Mouse (Mus musculus): ENCODE measurements around the gene Nup210.

GRCm38 (mm10) chr6:91145056-91145455 is 28.4 kb upstream of the Nup210 start:
- TF ChIP-seq CTCF (IDR thresholded peaks at IDR 0.05 in 2 of 3, conservative IDR thresholded peaks at IDR 0.05 in 1 of 3; ENCODE audit: control insufficient read depth in 1 of 3, insufficient read depth in 1 of 3, low read depth in 2 of 3, low read length in 3 of 3, poor library complexity in 1 of 3, severe bottlenecking in 1 of 3) = 0 out of 6 replicates have a peak, but pooled peaks of 1 of the 3 experiments have one; percentile 1
- TF ChIP-seq E2F4 (IDR thresholded peaks at IDR 0.05; ENCODE audit: borderline replicate concordance, low read depth, low read length) = no peak
- TF ChIP-seq POLR2A (IDR thresholded peaks at IDR 0.05; ENCODE audit: control insufficient read depth in 1 of 2, insufficient read depth in 1 of 2, low read depth in 1 of 2, low read length in 2 of 2, poor library complexity in 1 of 2) = no peak
- no peak for TF ChIP-seq ETS1 (IDR thresholded peaks at IDR 0.05; ENCODE audit: low read depth, low read length)
- no peak for TF ChIP-seq ZC3H11A (IDR thresholded peaks at IDR 0.05; ENCODE audit: low read depth, low read length)
- no peak for TF ChIP-seq MAFK (IDR thresholded peaks at IDR 0.05; ENCODE audit: borderline replicate concordance, low read depth, low read length)
- no peak for TF ChIP-seq BHLHE40 (IDR thresholded peaks at IDR 0.05; ENCODE audit: borderline replicate concordance, low read depth, low read length)
- TF ChIP-seq ZKSCAN1 (IDR thresholded peaks at IDR 0.05; ENCODE audit: low read depth, low read length) = no peak
- TF ChIP-seq TCF12 (IDR thresholded peaks at IDR 0.05; ENCODE audit: low read depth, low read length) = no peak
- TF ChIP-seq GABPA (IDR thresholded peaks at IDR 0.05; ENCODE audit: low read depth, low read length) = no peak
- TF ChIP-seq SMC3 (IDR thresholded peaks at IDR 0.05; ENCODE audit: low read depth, low read length) = no peak
- TF ChIP-seq RCOR1 (IDR thresholded peaks at IDR 0.05; ENCODE audit: low read depth, low read length) = no peak
